Mouse (Mus musculus) adrenal gland, postnatal 25 days (tissue): ENCODE results near the gene Cyth3. TPM values are rescaled to one million over a fixed set of nuclear protein-coding genes. Genes with fewer than 3 reads are reported as not detected.

ENCODE experiments used
- DNase-seq: peaks from one replicate; pipeline ENCODE4 v3.0.0; 2021; ENCODE audit warnings: mixed read lengths
- total RNA-seq: library from RNA; stranded (reverse); gene quantifications from 2 replicates; pipeline ENCODE4 v1.2.3, GENCODE M21; 2021

Gene Cyth3
- total RNA-seq, 1 experiment from 2014 or later: 193 TPM

DNA sequence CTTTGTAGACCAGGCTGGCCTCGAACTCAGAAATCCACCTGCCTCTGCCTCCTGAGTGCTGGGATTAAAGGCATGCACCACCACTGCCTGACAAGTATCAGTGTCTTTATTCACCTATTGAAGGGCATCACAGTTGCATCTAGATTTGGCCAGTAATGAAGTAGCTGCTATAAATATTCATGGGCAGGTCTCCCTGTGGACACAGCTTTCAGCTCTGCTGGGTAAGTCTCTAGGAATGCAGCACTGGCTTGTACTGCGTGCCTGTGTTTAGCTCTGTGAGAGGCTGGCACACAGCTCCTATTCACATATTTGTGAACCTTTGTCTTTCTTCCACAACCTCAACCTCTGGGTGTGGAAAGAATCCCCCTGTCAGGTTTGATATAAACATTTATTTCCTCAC, 46.6 kb downstream of the Cyth3 start:
- no peak for DNase-seq

DNA sequence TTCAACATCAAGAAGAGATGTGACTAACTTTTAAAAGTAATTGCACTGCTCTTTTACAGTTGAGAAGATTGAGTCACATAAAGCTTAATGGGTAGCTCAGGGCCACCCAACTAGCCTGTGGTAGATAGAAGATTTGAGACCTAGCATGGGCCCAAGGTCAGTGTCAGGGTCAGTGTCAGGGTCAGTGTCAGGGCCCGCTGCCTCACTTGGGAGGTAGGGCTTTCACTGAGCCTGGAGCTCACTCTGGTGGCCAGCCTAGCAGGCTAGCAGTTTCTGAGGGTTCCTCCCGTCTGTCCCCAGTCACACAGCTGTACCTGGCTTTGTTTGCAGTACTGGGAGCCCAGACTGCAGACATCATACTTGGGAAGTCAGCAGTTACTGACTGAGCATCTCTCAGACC, 47.1 kb downstream of the Cyth3 start:
- peak; percentile 38 for DNase-seq

DNA sequence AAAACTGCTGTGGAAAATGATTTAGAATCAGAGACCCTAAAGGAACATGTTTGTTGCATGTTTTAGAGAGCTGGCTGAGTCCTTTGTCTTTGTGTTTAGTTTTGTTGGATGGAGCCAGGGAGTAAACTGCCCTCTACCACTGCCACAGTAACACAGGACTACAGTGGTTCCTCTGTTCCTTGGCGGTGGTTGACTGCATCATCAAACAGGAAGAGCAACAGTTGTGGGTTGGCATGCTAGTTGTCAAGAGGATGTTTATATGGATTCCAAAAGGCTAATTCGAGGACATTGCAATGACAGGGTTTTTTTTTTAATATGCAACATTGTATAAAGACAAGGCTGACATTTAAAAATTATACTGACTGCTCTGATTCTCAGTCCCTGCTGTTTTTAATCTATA, 47.6 kb downstream of the Cyth3 start:
- DNase-seq: no peak

- no peak for DNase-seq
These were observed 48.6 kb downstream of the Cyth3 start for GRCm38 (mm10) chr5:143670740-143671415.

DNA sequence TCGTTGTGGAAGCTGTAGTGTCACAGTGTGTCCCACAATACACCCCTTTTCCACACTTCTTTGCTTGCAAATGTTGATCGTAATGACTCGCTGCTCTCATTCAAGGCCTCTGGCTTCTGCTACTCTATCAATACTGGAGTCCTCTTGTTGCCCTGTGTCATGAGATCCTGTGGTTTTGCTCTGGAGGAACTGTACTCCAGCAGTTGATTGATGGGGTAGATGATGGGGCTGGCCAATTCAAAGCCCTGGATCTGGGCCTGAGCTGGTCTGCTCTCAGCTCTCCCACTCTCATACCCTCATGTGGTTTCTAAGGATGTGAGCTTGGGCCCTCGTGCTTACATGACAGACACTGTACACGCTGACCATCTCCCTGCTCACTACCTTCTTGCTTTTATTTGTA, 52.3 kb downstream of the Cyth3 start:
- DNase-seq: no peak

GRCm38 (mm10) chr5:143676218-143676985, 54.2 kb downstream of the Cyth3 start:
- no peak for DNase-seq

GRCm38 (mm10) chr5:143677363-143677762, 55.1 kb downstream of the Cyth3 start:
- DNase-seq: no peak

GRCm38 (mm10) chr5:143678634-143679271, 56.5 kb downstream of the Cyth3 start:
- DNase-seq: no peak

GRCm38 (mm10) chr5:143679654-143680053, 57.4 kb downstream of the Cyth3 start:
- no peak for DNase-seq

DNA sequence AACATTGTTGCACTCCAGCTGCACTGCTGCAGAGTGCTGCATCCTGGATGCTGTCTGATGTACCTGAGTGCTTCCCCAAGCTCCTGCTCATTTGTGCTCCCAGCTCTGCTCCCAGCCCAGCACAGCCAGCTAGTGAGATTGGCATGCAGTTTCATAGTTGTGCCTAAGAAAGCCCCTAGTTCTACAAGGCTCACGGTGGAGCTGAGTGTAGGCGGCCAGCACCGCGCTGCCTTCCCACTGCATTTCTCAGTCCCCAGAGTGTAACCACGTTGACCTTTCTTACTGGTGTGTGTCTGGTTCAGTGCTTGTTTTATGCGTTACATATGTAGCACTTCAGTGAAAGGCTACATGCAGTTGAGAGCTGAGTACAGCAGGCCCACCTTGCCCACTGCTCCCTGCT, 61.4 kb downstream of the Cyth3 start:
- DNase-seq: no peak

DNA sequence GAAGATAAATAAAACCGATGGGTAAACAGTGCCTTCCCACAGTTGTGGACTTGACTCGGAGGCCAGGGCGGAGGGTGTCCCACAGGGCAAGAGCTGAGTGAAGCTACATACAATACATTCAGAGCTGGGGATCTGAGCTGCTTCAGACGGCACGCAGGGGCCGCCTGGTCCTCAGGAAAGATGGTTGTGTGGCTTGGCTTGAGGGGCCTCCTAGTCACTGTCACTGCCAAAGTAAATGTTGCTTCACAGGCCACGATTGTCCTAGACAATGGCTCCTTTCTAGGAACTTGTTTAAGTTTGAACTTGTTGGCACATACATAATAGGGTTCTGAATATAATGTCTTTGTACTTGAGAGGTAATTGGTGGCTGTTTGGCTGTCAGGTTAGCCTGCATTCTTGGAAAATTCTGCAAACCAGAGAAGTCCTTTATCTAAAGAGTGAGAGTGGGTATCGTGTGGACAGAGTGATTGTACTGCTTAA, 62.7 kb downstream of the Cyth3 start:
- no peak for DNase-seq

DNA sequence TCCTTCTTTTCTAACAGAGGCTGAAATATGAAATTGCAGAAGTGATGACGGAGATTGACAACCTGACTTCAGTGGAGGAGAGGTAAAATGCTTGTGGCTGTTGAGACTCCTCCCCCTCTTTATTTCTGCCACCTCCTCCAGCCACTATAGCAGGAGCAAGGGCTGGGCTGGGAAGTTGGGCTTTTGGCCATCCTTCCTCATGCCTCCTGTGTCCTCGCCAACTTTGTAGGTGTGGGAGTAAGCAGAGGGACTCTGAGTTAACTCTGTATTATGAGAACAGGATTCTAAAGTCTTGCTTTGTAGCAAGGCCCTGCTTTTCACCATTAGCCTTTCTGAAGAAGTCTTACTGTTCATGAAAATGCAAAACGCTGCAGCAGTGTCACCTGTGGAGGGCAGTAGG, 64.2 kb downstream of the Cyth3 start:
- no peak for DNase-seq

- DNase-seq: no peak
These were observed 65.3 kb downstream of the Cyth3 start for GRCm38 (mm10) chr5:143687589-143687988.

DNA sequence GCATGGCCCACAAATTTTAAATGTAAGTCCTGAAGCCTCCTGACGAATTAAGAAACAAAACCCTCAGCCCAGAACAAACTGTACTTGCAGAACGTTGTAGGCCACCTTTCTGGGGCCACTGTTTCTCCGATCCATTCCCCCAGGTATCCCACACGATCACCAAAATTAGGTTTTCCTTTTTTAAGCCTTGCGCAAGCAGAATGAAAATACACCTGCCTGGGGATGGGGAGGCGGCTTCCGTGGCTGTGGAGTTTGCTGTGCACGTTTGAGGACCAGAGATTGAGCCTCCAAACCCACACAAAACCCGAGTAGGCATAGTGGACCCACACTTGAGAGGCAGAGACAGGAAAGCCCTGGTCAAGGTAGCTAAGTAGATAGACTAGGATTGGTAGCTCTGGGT, 68.1 kb downstream of the Cyth3 start:
- DNase-seq: no peak

DNA sequence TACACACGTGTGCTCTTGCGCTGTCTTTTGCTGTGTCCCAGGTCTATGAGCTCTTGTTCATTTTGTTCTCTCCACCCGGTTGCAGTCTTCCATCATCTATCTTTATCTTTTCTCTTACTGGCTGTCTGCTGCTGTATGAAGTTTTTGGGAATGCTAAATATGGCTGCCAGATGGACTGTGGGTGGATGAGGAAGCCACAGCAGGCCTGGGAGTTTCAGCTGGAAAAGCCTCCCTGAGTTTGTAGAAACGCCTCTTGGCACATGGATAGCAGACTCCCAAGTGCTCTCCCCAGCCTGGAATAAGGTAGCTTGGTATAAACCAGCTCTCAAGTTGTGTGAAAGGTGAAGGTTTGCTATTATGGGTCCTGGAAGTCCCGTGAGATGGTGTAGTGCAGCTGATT, 68.7 kb downstream of the Cyth3 start:
- no peak for DNase-seq

DNA sequence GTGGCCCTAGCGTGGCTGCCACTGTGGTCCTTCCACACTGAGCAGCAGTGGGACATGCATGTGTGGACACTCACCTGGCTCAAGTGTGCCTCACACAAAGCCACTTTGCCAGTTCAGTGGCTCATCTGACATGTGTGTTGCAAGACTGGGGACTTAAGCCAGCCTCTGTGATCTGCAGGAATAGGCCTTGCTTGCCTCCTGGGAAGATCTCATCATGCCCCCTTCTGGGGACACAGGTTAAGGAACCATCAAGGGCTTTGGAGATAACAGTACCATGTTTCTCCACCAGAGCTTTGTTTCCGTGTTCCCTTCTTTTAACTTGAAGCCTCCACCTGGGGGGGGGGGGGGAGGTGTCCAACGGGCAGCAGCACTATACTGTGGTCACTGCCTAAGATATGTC, 74.1 kb downstream of the Cyth3 start:
- DNase-seq: no peak

DNA sequence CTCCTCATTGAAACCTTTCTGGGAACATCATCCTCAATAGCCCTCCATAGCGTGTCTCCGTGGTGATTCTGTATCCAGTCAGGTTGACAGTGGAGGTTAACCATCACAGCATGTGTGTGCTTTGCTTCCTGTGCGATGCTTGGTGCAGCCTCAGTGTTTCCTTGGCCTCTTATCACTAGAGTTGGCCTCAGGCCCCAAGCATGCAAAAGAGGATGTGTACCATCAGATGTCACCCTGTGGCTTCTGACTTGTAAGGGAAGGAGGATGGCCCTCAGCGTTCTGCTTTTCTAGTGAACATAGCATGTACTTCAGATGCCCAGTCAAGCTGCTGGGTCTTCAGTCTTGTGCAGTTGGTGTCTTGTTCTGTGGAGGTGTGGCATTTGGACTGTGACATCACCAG, 76.2 kb downstream of the Cyth3 start:
- no peak for DNase-seq

DNA sequence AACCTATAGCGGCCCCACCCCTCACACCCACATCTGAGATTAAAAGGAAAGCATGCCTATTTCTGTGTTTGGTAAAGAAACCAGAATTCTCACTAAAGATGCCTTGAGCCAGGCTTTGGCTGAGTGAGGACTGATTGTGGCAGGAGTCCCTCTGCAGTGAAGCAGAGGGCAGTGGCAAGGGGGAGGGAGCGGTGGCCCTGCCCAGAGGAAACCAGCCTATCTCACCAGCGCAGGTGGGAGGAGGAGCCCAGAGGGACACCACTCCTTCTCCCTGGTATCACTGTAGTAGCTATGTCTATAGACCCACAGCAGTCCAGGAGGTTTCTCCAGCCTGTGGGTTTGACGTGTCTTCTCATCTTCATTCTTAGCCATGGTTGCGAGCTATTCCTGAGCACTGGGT, 78.0 kb downstream of the Cyth3 start:
- DNase-seq: no peak

DNA sequence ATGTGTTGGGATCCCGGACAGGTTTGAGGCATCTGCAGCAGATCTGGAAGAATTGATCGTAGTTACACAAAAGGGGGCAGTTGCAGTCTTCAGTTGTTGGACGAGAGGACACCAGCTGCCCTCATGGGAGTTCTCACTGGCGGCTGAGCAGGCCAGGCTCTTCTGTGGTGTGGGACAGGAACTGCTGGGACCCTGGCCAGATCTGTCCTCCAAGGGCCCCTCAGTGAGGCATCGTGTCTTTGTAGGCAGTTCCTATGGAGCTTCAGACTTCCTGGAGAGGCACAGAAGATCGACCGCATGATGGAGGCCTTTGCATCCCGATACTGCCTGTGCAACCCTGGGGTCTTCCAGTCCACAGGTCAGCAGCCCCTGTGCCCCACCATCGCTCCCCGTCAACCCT, 78.8 kb downstream of the Cyth3 start:
- DNase-seq: no peak

- no peak for DNase-seq
These were observed 82.8 kb downstream of the Cyth3 start for GRCm38 (mm10) chr5:143704875-143705658.

DNA sequence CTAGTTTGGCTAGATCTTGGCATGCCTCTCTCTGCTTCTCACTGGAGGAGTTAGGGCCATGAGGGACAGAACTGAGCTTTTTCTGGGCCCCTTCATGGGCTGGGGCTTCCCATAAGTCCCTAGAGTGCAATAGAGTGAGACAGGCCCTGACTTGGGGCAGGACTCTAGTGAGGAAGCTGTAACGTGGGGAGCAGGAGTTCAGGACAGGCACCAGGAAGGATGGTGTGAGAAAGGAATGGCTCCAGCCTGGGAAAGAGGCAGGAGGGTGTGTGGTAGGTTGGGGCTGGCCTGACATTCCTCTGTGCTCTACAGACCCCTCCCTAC, 83.4 kb downstream of the Cyth3 start:
- DNase-seq: no peak

GRCm38 (mm10) chr5:143706030-143706821, 84.0 kb downstream of the Cyth3 start:
- no peak for DNase-seq
